Mouse (Mus musculus) kidney, adult 8-10 months (tissue): ENCODE measurements at regions not wholly inside any gene's neighbourhood (a gene's known extent, or its start where the extent isn't known, plus 50 kb on each side); places are given as distances from the start of the nearest gene placed in this dataset.
"Not testable (repeated sequence)": the region's sequence is repeated elsewhere in the genome, so short reads cannot be mapped to it uniquely, and the experiment has no call there.

Experiments used
- DNase-seq, 2 experiments: peaks; one replicate each; pipeline ENCODE4 v3.0.0; 2022

- DNase-seq: no peak
These were observed 160.1 kb downstream of the Sall1 start for GRCm38 (mm10) chr8:88883751-88884390.

- no peak for DNase-seq
These were observed 164.1 kb downstream of the Sall1 start for GRCm38 (mm10) chr8:88879857-88880256.

DNA sequence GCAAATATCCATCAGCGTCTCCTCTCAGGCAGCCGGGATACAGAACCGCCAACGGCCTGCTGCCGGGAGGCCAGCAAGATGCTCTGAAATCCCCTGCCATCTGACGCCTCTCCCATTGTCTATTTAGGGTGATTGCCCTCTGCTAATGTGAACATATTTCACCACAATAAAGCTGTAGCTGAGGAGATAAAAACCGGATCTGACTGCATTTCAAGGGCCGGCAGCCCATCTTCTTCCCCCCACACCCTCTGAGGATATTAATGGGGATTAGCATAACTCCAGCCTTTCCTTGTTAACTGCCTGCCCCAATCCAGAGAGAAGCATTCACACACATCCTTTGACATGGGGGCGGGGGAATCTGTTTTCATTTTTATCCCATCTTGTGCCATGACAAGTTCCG, 166.0 kb downstream of the Sall1 start:
- DNase-seq: no peak

- peak; percentile 52 to 79 for DNase-seq
These were observed 166.1 kb downstream of the Cyld start for GRCm38 (mm10) chr8:88862846-88863455.

- DNase-seq: peak; percentile 90 to 91
These were observed 160.4 kb downstream of the Cyld start for GRCm38 (mm10) chr8:88857216-88857615.

GRCm38 (mm10) chr8:88853200-88853599, 156.4 kb downstream of the Cyld start:
- DNase-seq: peak in 1 of 2 experiments; percentile 42

DNA sequence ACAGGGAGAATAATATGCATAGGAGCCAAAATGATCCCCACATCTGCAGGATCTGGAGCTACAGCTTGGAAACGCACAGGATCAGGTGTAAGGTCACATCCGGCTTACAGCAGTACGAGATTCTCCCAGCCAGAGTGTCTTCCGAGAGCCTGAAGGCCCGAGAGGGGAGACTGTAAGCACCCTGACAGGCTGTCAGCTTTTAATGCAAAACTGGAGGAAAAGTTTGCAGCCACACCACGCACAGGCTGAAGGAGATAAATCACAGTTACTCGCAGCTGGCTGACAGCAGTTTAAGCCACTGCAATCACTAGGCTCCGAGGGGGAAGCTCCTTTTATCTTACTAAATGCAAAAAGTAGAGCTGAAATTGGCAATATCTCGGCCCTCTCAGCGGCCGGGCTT, 149.1 kb downstream of the Cyld start:
- no peak for DNase-seq

DNA sequence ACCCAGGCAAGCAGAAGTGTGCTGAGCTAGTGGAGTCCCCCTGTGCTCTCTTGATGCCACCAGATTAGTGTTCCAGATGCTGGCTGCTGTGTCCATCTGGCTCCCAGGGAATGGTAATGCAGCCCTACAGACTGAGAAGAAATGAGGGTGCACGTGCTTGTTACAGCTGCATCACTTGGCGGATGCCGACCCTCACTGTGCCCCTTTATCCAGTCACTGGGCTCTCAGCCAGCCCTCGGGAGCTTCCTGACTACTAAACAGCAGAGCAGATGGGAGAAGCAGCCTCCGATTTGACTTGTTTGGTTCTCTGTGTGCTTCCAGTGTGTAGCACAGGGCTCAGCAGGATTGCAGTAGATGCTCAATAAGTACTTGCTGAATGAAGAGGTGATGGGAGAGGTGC, 147.5 kb downstream of the Cyld start:
- no peak for DNase-seq

- no peak for DNase-seq
These were observed 145.6 kb downstream of the Cyld start for GRCm38 (mm10) chr8:88842451-88842850.

- no peak for DNase-seq
These were observed 143.3 kb downstream of the Cyld start for GRCm38 (mm10) chr8:88840096-88840495.

DNA sequence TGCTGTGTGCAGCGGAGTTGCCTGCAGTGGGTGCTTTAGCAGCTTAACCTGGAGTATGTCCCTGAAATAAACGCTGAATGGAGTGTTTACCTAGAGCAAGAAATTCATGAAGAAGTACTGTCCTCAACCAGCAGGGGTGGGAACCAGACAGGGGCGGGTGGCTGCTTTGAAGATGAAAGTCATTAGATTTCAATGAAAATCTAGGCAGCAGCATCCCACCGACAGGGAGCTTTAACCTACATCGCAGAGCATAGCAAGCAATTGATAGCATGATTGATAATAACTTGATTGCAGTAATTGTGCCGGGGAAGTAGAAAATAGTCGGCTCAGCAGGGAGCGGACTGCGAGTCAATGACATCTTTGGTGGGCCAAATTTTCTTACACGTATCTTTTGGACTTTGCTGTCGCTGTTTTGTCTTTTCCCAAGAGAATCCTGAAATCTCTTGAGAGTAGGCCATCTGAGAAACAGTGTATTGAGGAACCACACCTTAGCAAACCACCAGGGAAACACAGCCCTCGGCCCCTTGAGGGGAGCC, 139.0 kb downstream of the Cyld start:
- no peak for DNase-seq

DNA sequence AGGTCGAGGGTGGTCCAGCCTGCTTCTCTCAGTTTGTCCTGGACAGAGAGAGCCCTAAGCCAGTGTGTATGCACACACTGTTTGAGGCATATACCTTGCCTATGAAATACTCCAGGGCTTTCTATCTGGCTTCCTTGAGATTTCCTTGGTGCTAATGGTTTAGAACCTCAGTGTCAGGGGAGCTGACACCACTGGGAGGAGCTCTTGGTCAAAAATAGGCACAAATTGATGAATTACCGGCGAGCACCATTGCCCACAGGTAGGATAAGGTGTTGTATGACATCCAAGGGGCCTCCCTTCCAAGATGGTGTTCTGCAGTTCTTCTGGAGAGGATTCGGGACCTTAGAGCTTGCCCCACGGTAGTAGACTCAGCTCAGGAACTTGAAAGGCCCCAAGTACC, 129.0 kb downstream of the Cyld start:
- DNase-seq: peak; percentile 26 to 59

GRCm38 (mm10) chr8:88823931-88824330, 127.1 kb downstream of the Cyld start:
- DNase-seq: no peak

GRCm38 (mm10) chr8:88820275-88820850, 123.5 kb downstream of the Cyld start:
- no peak for DNase-seq

GRCm38 (mm10) chr8:88816461-88816860, 119.6 kb downstream of the Cyld start:
- DNase-seq: no peak

DNA sequence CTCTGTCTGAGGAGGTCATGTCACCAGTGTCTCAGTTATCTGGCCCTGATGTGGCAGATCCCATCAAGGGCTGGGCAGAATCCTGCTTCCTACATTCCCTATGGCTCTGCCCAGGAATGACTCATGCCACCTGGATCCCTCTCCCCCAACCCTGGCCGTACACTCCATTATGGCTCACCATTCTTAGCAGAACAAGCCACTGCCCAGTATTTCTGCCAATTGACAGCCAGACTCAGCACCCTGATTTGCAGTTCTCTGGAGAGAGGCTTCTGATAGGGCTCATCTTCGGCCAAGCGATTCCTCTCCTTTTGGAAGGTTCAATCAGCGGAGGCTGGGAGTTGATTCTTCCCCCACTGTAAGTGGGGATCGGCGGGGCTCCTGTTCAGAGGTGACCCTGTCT, 117.4 kb downstream of the Cyld start:
- DNase-seq: no peak

DNA sequence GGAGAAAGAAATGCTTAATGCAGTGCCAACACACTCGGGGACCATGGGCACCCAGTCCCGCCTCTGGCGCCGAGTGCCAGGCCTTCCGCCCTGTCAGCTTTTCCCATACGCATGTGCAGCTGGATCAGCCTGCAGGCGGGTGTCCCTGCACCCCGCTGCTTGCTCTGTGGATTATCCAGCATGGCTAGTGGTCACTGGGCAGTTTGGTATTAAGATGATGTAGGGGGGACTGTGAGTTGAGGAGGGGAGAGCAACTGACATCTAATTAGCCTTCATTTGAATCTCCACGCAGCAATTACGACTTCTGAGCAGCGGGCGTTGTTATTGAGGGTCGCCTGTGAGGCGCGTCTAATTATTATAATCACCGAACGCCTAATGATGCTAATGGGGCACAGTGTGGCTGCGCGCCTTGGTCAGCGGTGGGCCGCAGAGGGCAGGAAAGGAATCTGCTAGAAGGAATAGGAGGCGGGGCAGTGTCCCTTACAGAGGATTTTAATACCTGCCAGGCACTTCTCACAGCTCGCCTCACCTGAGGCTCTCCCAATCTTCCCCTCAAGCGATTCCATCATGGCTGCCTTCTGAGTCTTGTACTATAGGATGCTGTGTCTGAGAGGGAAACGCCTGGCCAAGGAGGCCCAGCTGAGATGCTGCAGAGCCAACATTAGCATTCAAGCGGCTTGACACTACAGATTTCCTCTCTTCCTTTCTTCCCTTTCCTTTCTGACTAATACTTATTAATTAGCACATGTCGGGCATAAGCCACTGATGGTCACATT, 116.3 kb downstream of the Cyld start:
- DNase-seq: no peak

DNA sequence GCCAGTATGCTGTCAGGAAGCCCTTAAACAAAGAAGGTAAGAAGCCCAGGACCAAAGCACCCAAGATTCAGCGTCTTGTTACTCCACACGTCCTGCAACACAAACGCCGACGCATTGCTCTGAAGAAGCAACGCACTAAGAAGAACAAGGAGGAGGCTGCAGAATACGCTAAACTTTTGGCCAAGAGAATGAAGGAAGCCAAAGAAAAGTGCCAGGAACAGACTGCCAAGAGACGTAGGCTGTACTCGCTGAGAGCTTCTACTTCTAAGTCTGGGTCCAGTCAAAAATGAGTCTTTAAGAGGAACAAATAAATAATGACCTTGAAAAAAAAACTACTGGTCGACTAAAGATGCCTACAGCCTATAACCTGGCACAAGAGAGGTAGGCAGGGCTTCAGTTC, 110.0 kb downstream of the Cyld start:
- DNase-seq: not testable (repeated sequence)
